Mouse (Mus musculus) v-Abl transformed pro-B cells (cell line): ENCODE data around the gene Sohlh2.
"Not testable (repeated sequence)": the region's sequence is repeated elsewhere in the genome, so short reads cannot be mapped to it uniquely, and the experiment has no call there.

Experiments
- in situ Hi-C, 2 experiments: fragments of 400-800 bp; cut with MboI; formaldehyde crosslinking; loops; one replicate each; pipeline ENCODE4 v1.15.1; 2025; ENCODE audit not compliant: unreplicated experiment in 2 of 2

Gene Sohlh2

DNA sequence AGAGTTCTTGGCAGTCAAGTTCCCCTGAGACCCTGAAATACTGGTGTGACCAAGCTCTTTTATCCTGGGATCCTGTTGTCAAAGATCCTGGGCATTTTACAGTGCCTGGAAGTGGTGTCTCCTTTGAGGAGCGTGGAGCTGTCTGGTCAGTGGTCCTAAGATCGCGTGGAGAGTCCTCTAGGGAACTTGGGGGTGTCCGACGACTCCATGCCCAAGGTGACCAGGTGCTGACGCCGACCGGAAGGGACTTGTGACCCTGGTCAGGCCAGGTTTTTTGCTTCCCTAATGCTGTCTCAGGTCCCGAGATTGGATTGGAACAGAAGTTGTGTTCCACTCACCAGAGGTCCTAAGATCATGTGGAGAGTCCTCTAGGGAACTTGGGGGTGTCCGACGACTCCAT lies 21.8 kb downstream of the Sohlh2 start:
- in situ Hi-C loops: not testable (repeated sequence)

DNA sequence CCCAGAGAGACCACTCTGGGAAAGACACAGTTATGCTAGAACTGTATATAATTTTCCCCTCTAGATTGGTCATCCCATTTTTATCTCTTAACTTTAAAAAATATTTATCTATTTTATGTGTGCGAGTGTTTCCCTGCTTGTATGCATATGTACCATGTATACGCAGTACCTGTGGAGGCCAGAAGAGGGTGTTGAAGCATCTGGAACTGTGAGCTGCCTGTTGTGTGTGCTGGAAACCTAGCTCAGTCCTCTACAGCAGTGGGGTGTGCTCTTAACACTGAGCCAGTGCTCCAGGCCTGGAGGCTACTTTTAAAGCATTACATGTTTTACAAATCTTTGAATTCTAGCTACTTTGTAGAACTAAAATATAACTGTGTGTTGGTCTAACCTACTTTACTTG lies 24.6 kb downstream of the Sohlh2 start:
- in situ Hi-C loops: no loop called here

GRCm38 (mm10) chr3:55207665-55208064 lies 25.8 kb downstream of the Sohlh2 start:
- in situ Hi-C loops: no loop called here

- in situ Hi-C loops: no loop called here
Observed at GRCm38 (mm10) chr3:55212254-55212653, 30.4 kb downstream of the Sohlh2 start.

GRCm38 (mm10) chr3:55213785-55214184 lies 32.0 kb downstream of the Sohlh2 start:
- in situ Hi-C loops: no loop called here

DNA sequence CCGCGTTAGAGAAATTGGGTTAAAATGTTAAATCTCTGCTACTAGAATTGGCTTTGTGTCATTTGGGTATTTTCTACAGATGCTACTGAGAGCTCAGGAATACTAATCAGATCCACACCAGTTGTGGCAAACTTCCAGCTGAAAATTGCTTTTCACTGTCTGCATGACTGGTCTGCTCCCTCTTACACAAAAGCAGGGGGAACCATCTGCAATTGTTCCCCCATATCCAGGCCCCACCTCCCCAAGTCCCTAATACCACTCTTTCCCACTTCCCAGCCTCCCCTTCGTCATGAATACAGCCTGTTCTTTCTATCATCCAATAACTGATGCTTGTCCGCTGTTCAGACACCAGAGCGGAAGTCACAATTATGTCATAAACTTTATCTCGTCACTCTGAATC lies 32.6 kb downstream of the Sohlh2 start:
- in situ Hi-C loops: no loop called here

DNA sequence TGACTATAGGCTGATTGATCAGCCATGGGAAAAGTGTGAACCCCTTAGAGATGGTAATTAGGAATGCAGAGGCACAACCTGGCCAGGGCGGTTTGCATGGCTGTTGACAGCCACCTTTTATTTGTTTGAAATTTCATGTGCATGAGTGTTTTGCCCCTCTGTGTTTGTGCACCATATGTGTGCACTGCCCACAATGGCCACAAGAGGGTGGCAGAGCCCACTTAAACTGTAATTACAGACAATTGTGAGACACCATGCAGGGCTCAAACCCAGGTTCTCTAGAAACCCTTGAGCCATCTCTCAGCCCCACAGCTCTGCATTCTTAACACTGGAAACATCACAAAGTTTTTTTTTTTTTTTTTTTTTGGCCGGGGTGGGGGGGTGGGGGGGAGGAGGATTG lies 40.7 kb downstream of the Sohlh2 start:
- in situ Hi-C loops: no loop called here

GRCm38 (mm10) chr3:55223862-55224261 lies 42.0 kb downstream of the Sohlh2 start:
- in situ Hi-C loops: no loop called here

DNA sequence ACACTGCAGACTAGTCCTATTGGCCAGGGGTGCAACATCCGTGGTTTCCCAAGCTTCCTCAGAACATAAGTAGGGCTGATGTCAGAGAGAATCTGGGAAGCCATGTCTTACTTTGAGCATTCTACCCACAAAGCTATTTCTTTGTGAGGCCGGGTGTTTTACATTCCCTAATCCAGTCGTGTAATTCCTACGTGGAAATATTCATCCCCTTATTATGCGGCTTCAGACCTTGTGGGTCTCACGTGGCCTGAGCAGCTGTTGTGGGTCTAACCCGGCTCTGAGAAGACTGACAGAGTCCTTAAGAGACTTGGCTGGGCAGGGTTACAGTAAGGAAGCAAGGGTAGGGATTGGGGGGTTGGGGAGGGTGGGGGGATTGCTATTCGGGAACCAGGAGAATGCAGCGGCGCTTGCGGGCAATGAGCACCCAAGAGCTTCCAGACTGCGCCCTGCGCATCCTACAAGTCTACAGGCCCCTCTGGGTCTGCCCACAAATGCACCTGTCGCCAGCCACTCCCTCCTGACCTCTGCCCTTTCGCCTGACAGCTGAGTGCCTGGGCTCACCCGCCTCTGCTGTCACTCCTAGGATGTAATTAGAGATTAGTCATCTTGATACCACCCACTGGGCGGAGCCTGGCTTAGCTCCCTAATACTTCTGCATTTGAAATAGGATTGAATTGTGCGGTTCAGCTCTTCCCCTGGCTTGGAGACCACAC lies 44.8 kb downstream of the Sohlh2 start:
- in situ Hi-C loops: no loop called here

DNA sequence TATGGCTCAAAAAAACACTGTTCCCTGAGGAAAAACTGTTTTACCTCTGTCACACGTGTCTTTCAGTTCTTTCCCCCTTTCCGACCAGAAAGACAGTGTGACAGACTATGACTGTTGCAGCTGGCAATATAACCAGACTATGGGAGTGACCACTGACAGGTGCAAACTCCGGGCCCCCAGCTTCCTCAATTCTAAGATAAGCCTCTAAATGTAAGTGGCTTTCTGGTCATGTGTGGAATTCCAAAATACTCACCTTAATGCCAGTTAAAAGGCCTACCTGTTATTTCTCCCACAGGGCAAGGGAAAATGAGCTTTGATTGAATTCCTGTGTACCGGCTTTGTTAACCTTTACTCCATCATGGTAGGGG lies 45.4 kb downstream of the Sohlh2 start:
- in situ Hi-C loops: no loop called here

DNA sequence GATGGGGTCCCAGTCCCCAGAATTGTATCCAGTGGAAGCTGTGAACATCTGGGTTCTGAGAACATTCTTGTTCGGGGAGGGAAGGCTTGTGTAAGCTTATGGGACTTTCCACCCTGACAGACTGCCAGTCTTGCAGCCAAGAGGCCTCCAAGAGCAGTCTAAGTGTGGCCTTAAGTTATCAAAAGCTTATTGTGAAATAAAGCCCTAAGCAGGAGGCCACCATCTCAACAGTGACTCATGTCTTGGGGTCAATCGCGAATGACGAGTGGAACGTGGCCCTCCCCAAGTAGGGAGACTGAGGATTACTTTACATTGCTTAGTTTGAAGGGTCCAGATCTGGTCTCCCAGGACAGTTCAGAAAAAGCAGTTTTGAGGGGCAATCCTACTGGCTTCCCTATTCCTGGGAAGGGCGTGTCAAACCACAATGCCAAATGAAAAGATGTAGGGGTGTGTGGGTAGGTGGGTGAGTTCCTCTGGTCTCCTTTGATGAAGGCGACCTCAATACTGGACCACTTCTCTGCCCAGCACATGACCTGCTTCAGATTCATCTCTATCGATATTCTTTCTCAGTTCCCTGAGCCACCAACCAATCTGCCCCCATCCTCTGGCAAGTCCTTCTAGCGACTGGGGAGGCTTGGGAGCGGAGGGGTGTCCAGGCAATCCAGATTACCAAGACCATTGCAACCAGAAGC lies 60.0 kb downstream of the Sohlh2 start, which contains the start of gene Dclk1:
Gene Dclk1 (plus strand): TSS at position 635 of the 692 bp plus-strand sequence.
- in situ Hi-C loops: no loop called here

DNA sequence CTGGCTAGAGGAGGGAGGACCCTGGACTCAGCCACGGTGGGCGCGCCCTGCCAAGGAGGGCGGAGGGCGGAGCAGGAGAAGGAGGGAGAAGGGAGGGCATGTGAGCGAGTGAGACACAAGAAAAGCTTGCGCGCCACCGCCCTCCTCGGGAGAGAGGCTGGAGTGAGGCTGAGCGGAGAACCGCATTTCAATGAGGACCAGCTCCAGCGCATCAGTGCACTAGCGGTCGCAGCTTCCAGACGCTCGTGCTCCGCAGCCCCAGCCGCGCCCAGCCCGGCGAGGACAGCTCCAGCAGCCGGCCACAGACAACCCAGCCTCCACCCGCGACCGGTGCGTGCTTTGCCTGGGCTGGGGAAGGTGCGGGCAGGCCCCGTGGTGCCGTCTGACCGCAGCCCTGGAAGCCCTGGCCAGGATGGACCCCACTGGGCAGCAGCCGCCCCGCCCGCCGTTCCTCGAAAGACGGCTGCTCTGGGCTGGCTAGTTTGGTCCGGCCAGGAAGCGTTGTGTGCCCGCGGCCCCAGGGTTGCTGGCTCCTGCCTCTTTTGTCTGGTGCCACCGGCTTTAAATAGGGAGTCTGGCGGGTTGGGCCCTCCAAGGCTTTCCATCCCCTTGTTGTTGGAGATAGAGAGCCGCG lies 60.7 kb downstream of the Sohlh2 start:
- in situ Hi-C loops: no loop called here

DNA sequence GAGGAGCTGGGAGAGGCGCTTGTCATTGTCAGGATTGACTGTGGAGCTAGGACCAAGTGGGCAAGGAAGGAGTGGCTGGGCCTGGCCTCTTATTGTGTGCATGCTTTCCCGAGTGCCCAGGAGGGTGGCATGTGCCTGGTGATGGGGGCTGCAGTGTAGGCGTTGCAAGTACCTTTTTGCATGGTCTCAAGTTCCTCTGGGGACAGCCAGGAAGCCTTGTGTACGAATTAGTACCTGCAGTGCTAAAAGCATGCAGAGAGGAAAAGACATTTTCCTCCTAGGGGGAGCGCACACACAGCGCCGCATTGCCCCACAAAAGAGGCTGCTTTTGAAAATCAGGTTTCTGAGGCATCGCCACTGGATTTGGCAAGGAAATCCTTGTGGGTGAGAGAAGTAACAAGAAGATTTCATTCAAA lies 61.2 kb downstream of the Sohlh2 start:
- in situ Hi-C loops: no loop called here

DNA sequence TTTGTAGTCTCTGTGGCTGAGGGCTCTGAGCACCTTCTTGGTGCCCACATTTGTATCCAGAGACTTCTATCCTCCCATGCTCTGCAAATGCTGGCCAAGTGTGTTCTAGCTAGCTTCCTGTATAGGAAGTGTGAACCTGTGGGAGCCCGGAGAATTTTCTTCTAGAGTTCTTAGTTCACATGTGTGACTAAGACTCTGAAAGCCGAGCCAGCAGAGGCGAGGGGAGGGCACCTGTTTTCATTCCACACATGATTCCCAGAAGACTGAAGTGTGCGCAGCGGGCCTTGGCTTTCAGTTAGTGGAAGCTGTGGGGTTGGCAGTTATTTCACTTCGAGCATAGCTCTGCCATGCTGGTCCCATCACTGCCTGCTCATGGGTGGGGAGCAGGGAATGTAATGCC lies 62.3 kb downstream of the Sohlh2 start:
- in situ Hi-C loops: no loop called here

GRCm38 (mm10) chr3:55246618-55247272 lies 64.9 kb downstream of the Sohlh2 start:
- in situ Hi-C loops: no loop called here

- in situ Hi-C loops: no loop called here
Observed at GRCm38 (mm10) chr3:55248048-55248447, 66.2 kb downstream of the Sohlh2 start.

DNA sequence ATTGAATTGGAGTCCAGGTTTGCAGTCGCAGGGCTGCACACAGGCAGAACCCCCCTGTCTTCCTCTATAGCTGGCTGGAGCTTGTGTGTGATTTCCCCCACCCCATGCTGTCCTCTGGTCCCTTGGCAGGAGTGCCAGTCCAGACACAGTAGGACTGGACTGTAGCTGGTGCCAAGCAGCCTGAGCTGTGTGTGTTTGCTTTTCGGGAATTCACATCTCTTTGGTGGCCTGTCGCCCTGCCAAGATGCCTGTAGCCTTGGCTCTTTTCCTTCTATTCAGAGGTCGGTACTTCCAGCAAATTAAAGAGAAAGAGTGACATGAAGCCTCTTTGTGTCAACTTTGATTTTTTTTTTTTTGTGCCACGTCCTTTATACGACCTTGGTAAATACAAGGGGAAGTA lies 66.7 kb downstream of the Sohlh2 start:
- in situ Hi-C loops: no loop called here

GRCm38 (mm10) chr3:55250631-55251030 lies 68.8 kb downstream of the Sohlh2 start:
- in situ Hi-C loops: no loop called here
